Mouse (Mus musculus) limb, embryonic 14.5 days (tissue): ENCODE data around the gene Blvrb. TPM values are rescaled to one million over a fixed set of nuclear protein-coding genes. Genes with fewer than 3 reads are reported as not detected.

Experiments used
- ATAC-seq: fragments of 200-750 bp; cut with Nextera tagmentation; 2 replicates; pipeline ENCODE4 v1.8.0; 2017; ENCODE audit warnings: low read depth, moderate number of reproducible peaks, moderate TSS enrichment; ENCODE audit not compliant: low FRiP score
- DNase-seq: peaks from one replicate; pipeline ENCODE4 v3.0.0-alpha.2; 2015; ENCODE audit warnings: low spot score
- H3K27ac ChIP-seq: fragments of 300-500 bp; sonication (generic); replicated peaks from 2 replicates; pipeline ENCODE4 v1.5.1; 2014; ENCODE audit warnings: low read depth, mild to moderate bottlenecking, low read length, moderate library complexity, mixed read lengths
- H3K27me3 ChIP-seq: fragments of 300-500 bp; sonication (generic); 2 replicates; pipeline ENCODE4 v1.6.1; 2014; ENCODE audit warnings: low read length, mixed read lengths; ENCODE audit not compliant: control insufficient read depth, insufficient read depth
- H3K36me3 ChIP-seq: fragments of 300-500 bp; sonication (generic); 2 replicates; pipeline ENCODE4 v1.6.1; 2014; ENCODE audit warnings: mild to moderate bottlenecking, low read length, moderate library complexity, mixed read lengths; ENCODE audit not compliant: control insufficient read depth, insufficient read depth
- H3K4me1 ChIP-seq: fragments of 300-500 bp; sonication (generic); 2 replicates; pipeline ENCODE4 v1.6.1; 2014; ENCODE audit warnings: antibody characterized with exemption, low read length, mixed read lengths; ENCODE audit not compliant: control insufficient read depth, insufficient read depth
- H3K4me2 ChIP-seq: fragments of 300-500 bp; sonication (generic); replicated peaks from 2 replicates; pipeline ENCODE4 v1.6.1; 2014; ENCODE audit warnings: low read depth, mild to moderate bottlenecking, low read length, moderate library complexity; ENCODE audit not compliant: severe bottlenecking
- H3K4me3 ChIP-seq: fragments of 300-500 bp; sonication (generic); replicated peaks from 2 replicates; pipeline ENCODE4 v1.5.1; 2014; ENCODE audit warnings: low read length
- H3K9ac ChIP-seq: fragments of 300-500 bp; sonication (generic); 2 replicates; pipeline ENCODE4 v1.6.1; 2014; ENCODE audit warnings: mild to moderate bottlenecking, low read depth, low read length, moderate library complexity; ENCODE audit not compliant: severe bottlenecking
- H3K9me3 ChIP-seq: fragments of 300-500 bp; sonication (generic); 2 replicates; pipeline ENCODE4 v1.6.1; 2016; ENCODE audit warnings: low read length; ENCODE audit not compliant: control insufficient read depth
- POLR2A ChIP-seq: fragments of 200-500 bp; IDR thresholded peaks from 2 replicates; pipeline ENCODE4 v1.8.0; 2012; ENCODE audit warnings: inconsistent platforms, mild to moderate bottlenecking, moderate library complexity, borderline replicate concordance; ENCODE audit not compliant: insufficient read depth, insufficient read length; ENCODE audit errors: extremely low read depth
- WGBS: fragments of 180-500 bp; shearing (Covaris S2); extraction: QIAGEN DNeasy Blood & Tissue Kit; methylation state at CpG from one replicate; pipeline ENCODE4 v1.1.7; 2014; 5-methylcytosine and 5-hydroxymethylcytosine counted together
- polyA plus RNA-seq, 2 experiments: library from polyadenylated mRNA; depleted of rRNA in 1 of 2; stranded (reverse) in 1 of 2; unstranded in 1 of 2; fragments of >200 nt; fragmentation: Nextera tagmentation in 1 of 2; extraction: Ambion mirVana in 1 of 2; gene quantifications; 2 replicates each; pipeline versions ENCODE4 v1.2.1 to v1.2.3; 2012 to 2014

The Blvrb gene
- polyA plus RNA-seq, 2 experiments = 44.8 to 60.8 TPM

DNA sequence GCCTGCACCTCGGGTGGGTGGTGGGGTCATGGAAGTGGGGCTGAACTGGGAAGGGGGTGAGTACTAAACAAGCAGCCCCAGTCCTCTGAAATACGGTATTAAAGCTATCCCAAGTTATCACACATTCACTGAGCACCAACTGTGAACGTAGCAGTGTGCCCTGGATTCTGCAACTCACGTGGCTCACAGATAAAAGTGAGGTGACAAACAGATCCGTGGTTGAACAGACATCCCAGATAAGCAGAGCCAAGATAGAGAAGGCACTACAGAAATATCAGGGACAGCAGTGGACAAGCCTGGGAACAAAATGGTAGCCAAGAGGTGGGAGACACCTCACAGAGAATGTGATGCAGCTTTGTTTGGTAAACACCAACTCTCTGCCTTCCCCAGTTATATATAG is 11.9 kb downstream of the Blvrb start:
- no peaks in the 10 kb centered on the region for H3K9me3 ChIP-seq
- no peak overlapping the region for H3K9ac ChIP-seq
- no peaks in the 10 kb centered on the region for H3K36me3 ChIP-seq
- 88% methylated on average over 5 of the region's 5 CpGs for WGBS
- no peaks in the 10 kb centered on the region for H3K27me3 ChIP-seq
- ATAC-seq (no peak), DNase-seq (no peak)
- no peaks in the 10 kb centered on the region for H3K4me1 ChIP-seq
- H3K4me2 ChIP-seq = no peak overlapping the region
- no peak overlapping the region for H3K4me3 ChIP-seq
- no peak for TF ChIP-seq POLR2A
- no peak overlapping the region for H3K27ac ChIP-seq

DNA sequence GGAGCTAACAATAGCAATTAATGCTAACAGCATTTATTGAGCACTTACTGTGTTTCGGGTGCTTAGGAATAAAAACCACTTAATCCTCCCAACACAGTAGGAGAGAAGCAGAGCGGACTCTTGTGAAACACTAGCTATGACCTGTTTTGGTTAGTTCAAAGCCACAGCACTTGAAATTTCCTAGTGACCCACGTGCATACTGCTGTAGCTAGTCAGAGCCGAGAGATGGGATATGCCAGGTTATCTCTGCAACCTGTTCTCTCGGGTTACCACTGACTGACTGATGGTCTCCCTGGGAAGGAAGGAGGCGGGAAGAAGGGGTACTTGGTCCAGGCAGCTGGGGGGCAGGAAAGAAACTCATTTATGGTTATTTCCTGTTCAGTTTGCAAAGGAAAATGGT is 12.7 kb downstream of the Blvrb start:
- no peak for TF ChIP-seq POLR2A
- Histone ChIP-seq H3K27ac (no peak overlapping the region), H3K4me3 (no peak overlapping the region), H3K27me3 (no peaks in the 10 kb centered on the region), H3K9me3 (no peaks in the 10 kb centered on the region), H3K4me2 (no peak overlapping the region), H3K9ac (no peak overlapping the region), H3K36me3 (no peaks in the 10 kb centered on the region), H3K4me1 (no peaks in the 10 kb centered on the region)
- 80% methylated on average over 6 of the region's 6 CpGs for WGBS
- no peak for ATAC-seq
- no peak for DNase-seq

DNA sequence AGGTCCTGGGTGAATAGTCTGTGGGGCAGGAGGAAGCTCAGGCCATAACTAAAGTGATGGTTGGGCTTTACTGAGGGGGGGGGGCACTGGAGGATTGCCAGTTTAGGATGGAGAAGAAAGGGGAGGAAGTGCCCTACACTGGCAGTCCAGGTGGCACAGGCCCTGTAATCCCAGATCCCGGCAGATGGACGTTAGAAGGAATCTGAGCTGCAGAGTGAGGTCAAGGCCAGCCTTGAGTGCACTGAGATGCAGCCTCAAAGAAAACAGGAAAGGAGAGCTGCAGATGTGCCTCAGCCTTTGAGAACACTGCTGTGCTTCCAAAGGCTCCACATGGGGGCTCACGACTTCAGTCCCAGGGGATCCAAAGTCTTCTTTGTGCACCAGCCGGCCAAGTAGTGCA is 19.9 kb downstream of the Blvrb start:
- Histone ChIP-seq H3K9ac (no peak overlapping the region), H3K27me3 (no peaks in the 10 kb centered on the region), H3K4me1 (peaks cover 4% of the 10 kb centered on the region), H3K36me3 (no peaks in the 10 kb centered on the region), H3K9me3 (no peaks in the 10 kb centered on the region), H3K4me2 (no peak overlapping the region), H3K4me3 (no peak overlapping the region), H3K27ac (no peak overlapping the region)
- no peak for TF ChIP-seq POLR2A
- ATAC-seq (no peak), DNase-seq (no peak)
- WGBS = 34% methylated on average over 4 of the region's 4 CpGs

DNA sequence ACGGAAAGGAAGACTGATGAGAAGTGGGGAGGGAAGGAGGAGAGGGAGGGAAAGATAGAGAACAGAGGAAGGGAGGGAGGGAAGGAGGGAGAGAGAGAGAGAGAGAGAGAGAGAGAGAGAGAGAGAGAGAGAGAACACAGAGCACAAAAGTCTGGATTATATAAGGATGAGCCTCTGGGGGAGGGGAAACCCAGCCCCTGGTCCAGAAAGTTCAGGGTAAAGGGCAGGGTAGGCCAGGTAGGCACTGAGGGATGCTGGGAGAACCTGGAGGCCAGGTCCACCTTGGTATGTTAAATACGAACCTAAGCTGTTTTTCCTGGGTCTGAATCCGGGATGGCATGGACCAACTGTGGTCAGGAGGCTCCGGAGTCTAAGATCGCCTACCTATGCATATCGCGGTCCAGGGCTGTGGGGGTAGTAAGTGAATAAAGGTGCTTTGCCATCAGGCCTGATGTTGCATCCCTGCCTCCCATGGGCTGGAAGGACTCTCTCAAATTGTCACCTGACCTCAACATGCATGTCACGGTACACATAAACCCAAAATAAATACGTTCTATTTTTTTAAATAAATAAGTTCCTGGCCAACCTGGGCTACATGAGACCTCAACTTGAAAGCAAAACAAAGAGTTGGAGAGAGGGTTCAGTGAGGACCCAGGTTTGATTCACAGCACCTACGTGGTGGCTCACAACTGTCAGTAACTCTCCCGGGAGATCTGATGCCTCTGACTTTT is 23.8 kb downstream of the Blvrb start:
- ATAC-seq = no peak
- Histone ChIP-seq H3K9ac (no peak overlapping the region), H3K4me3 (no peak overlapping the region), H3K4me2 (no peak overlapping the region), H3K4me1 (peaks cover 10% of the 10 kb centered on the region), H3K27me3 (no peaks in the 10 kb centered on the region), H3K36me3 (peaks cover 7% of the 10 kb centered on the region), H3K9me3 (no peaks in the 10 kb centered on the region), H3K27ac (no peak overlapping the region)
- 89% methylated on average over 11 of the region's 11 CpGs for WGBS
- no peak for TF ChIP-seq POLR2A
- no peak for DNase-seq

DNA sequence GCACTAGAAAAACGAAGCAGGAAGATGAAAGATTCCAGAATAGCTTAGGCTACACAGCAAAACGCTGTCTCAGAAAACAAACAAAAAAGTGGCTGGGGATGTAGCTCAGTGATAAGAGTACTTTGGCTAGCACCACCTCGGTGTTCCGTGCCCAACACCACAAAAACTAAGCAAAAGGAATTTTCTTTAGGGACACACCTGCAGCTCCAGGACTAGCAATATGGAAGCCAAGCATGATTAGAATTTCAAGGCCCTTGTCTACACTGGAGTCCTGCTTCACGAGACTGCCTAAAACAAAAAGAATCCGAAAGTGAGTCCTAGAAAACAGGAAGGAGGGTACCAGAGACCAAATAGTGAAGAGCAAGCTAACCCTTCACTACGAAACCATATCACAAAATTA is 24.8 kb downstream of the Blvrb start:
- no peak for TF ChIP-seq POLR2A
- H3K9ac ChIP-seq = no peak overlapping the region; the same call in 1 of the 2 replicates
- peaks cover 10% of the 10 kb centered on the region for H3K4me1 ChIP-seq
- peaks cover 10% of the 10 kb centered on the region for H3K36me3 ChIP-seq
- H3K9me3 ChIP-seq = no peaks in the 10 kb centered on the region
- peak overlapping the region; percentile 67 for H3K4me3 ChIP-seq
- whole genome bisulfite sequencing = 48% methylated on average over 7 of the region's 7 CpGs
- DNase-seq (no peak), ATAC-seq (no peak)
- peak overlapping the region; percentile 38 for H3K4me2 ChIP-seq
- peak overlapping the region; percentile 67 for H3K27ac ChIP-seq
- no peaks in the 10 kb centered on the region for H3K27me3 ChIP-seq
